Mouse (Mus musculus) embryonic facial prominence, embryonic 12.5 days (tissue): ENCODE data around the gene Elf2. TPM values are rescaled to one million over a fixed set of nuclear protein-coding genes. Genes with fewer than 3 reads are reported as not detected.

ENCODE experiments used
- ATAC-seq: fragments of 200-750 bp; cut with Nextera tagmentation; 2 replicates; pipeline ENCODE4 v1.8.0; 2017; ENCODE audit not compliant: insufficient number of reproducible peaks, insufficient read depth, low FRiP score, low TSS enrichment
- H3K27ac ChIP-seq: fragments of 300-500 bp; sonication (generic); 2 replicates; pipeline ENCODE4 v1.5.1; 2016; ENCODE audit warnings: mild to moderate bottlenecking
- H3K27me3 ChIP-seq: fragments of 300-500 bp; sonication (generic); 2 replicates; pipeline ENCODE4 v1.6.1; 2016; ENCODE audit warnings: mild to moderate bottlenecking, moderate library complexity
- H3K36me3 ChIP-seq: fragments of 300-500 bp; sonication (generic); 2 replicates; pipeline ENCODE4 v1.6.1; 2016; ENCODE audit warnings: mild to moderate bottlenecking
- H3K4me1 ChIP-seq: fragments of 300-500 bp; sonication (generic); 2 replicates; pipeline ENCODE4 v1.6.1; 2016
- H3K4me2 ChIP-seq: fragments of 300-500 bp; sonication (generic); replicated peaks from 2 replicates; pipeline ENCODE4 v1.6.1; 2016; ENCODE audit warnings: mild to moderate bottlenecking, moderate library complexity
- H3K4me3 ChIP-seq: fragments of 300-500 bp; sonication (generic); 2 replicates; pipeline ENCODE4 v1.5.1; 2016; ENCODE audit warnings: mild to moderate bottlenecking
- H3K9ac ChIP-seq: fragments of 300-500 bp; sonication (generic); 2 replicates; pipeline ENCODE4 v1.6.1; 2016; ENCODE audit warnings: mild to moderate bottlenecking, moderate library complexity
- H3K9me3 ChIP-seq: fragments of 300-500 bp; sonication (generic); 2 replicates; pipeline ENCODE4 v1.6.1; 2016; ENCODE audit warnings: mild to moderate bottlenecking, moderate library complexity
- WGBS: fragments of 180-500 bp; shearing (Covaris S2); methylation state at CpG from one replicate; pipeline ENCODE4 v1.1.7; 2016; 5-methylcytosine and 5-hydroxymethylcytosine counted together
- polyA plus RNA-seq: library from polyadenylated mRNA; unstranded; fragments of >200 nt; fragmentation: Nextera tagmentation; extraction: Ambion mirVana; gene quantifications from 2 replicates; pipeline ENCODE4 v1.2.1, GENCODE M21; 2016

Elf2 gene
- polyA plus RNA-seq, 1 experiment from 2014 or later: 54.8 TPM

DNA sequence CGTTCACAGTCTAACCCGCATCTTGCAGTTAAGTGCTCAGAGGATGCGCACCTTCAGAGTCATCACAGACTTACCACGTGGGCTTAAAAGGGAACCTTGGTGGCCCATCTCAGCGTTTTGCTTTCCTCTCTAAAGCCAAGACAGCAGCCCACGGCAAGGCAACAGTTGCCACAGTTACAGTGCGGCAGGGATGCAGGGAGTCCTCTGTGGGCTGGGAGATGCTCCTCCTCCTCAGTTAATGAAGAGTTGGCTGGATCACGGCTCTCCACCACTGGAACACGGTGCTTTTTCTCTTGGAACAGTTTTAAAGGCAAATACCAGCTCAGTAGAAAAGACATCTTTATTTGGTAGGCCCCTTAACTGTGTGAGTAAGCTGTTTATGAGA, 111.7 kb downstream of the Elf2 start:
- WGBS: 89% methylated on average over 9 of the region's 9 CpGs
- no peak overlapping the region for H3K27ac ChIP-seq
- ATAC-seq: no peak

GRCm38 (mm10) chr3:51228038-51228820, 112.2 kb downstream of the Elf2 start:
- H3K9me3 ChIP-seq: no peaks in the 10 kb centered on the region
- H3K27me3 ChIP-seq: no peaks in the 10 kb centered on the region
- no peak overlapping the region for H3K4me3 ChIP-seq
- H3K4me1 ChIP-seq: peaks cover 12% of the 10 kb centered on the region
- no peaks in the 10 kb centered on the region for H3K36me3 ChIP-seq
- WGBS: 81% methylated on average over 10 of the region's 10 CpGs
- no peak overlapping the region for H3K9ac ChIP-seq
- no peak overlapping the region for H3K4me2 ChIP-seq
- H3K27ac ChIP-seq: no peak overlapping the region
- ATAC-seq: no peak

More for the DNA sequence above, 111.7 kb downstream of the Elf2 start:
- Histone ChIP-seq H3K4me3 (no peak overlapping the region), H3K4me1 (peaks cover 9% of the 10 kb centered on the region; the same call in 1 of the 2 replicates), H3K9ac (no peak overlapping the region), H3K36me3 (no peaks in the 10 kb centered on the region), H3K4me2 (no peak overlapping the region), H3K27me3 (no peaks in the 10 kb centered on the region), H3K9me3 (no peaks in the 10 kb centered on the region)

- WGBS: 83% methylated on average over 3 of the region's 3 CpGs
- H3K27ac ChIP-seq: no peak overlapping the region
- no peak overlapping the region for H3K4me2 ChIP-seq
- peaks cover 12% of the 10 kb centered on the region for H3K4me1 ChIP-seq
- no peaks in the 10 kb centered on the region for H3K36me3 ChIP-seq
- no peak for ATAC-seq
- H3K9me3 ChIP-seq: no peaks in the 10 kb centered on the region
- no peak overlapping the region for H3K4me3 ChIP-seq
- H3K27me3 ChIP-seq: no peaks in the 10 kb centered on the region
- no peak overlapping the region for H3K9ac ChIP-seq
Observed at GRCm38 (mm10) chr3:51226601-51227000, 113.9 kb downstream of the Elf2 start.

- peak overlapping the region; percentile 72; the same call in 1 of the 2 replicates for H3K4me2 ChIP-seq
- no peak overlapping the region for H3K27ac ChIP-seq
- no peaks in the 10 kb centered on the region for H3K36me3 ChIP-seq
- no peak for ATAC-seq
- no peaks in the 10 kb centered on the region for H3K27me3 ChIP-seq
- 95% methylated on average over 10 of the region's 10 CpGs for WGBS
- no peaks in the 10 kb centered on the region for H3K9me3 ChIP-seq
- peak overlapping the region; percentile 83; the same call in 1 of the 2 replicates for H3K4me3 ChIP-seq
- no peak overlapping the region for H3K9ac ChIP-seq
- H3K4me1 ChIP-seq: peaks cover 12% of the 10 kb centered on the region
Observed at GRCm38 (mm10) chr3:51225979-51226378, 114.5 kb downstream of the Elf2 start.

DNA sequence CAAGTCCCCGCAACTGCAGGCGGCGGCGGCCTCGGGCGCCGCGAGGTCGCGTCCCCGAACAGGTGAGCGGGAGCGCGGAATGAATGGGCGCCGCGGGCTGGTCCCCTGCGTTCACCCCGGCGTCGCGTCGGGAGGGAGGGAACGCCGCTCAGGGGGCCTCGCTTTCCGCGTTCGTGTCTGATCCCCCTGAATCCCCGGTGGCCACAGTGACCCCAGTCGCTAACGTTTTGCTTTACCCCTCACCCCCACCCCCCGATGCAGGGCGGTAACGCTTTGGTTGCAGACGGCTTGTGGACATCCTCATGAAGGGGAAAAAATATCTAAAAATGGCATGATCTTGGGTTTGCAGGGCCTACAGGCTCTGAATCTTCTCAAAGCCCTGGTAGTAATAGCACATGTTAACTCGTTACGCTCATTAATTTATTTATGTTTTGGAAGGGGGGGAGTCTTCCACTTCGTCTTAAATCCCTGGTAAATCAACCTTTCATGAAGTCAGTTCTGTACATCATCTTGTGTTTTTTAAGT, 115.2 kb downstream of the Elf2 start:
- Histone ChIP-seq H3K4me2 (peak overlapping the region; percentile 72), H3K27me3 (no peaks in the 10 kb centered on the region), H3K27ac (peak overlapping the region; percentile 91), H3K4me3 (peak overlapping the region; percentile 83), H3K9me3 (no peaks in the 10 kb centered on the region), H3K9ac (peak overlapping the region; percentile 84), H3K36me3 (no peaks in the 10 kb centered on the region), H3K4me1 (peaks cover 12% of the 10 kb centered on the region)
- under 1% methylated on average over 39 of the region's 39 CpGs for WGBS
- no peak for ATAC-seq

DNA sequence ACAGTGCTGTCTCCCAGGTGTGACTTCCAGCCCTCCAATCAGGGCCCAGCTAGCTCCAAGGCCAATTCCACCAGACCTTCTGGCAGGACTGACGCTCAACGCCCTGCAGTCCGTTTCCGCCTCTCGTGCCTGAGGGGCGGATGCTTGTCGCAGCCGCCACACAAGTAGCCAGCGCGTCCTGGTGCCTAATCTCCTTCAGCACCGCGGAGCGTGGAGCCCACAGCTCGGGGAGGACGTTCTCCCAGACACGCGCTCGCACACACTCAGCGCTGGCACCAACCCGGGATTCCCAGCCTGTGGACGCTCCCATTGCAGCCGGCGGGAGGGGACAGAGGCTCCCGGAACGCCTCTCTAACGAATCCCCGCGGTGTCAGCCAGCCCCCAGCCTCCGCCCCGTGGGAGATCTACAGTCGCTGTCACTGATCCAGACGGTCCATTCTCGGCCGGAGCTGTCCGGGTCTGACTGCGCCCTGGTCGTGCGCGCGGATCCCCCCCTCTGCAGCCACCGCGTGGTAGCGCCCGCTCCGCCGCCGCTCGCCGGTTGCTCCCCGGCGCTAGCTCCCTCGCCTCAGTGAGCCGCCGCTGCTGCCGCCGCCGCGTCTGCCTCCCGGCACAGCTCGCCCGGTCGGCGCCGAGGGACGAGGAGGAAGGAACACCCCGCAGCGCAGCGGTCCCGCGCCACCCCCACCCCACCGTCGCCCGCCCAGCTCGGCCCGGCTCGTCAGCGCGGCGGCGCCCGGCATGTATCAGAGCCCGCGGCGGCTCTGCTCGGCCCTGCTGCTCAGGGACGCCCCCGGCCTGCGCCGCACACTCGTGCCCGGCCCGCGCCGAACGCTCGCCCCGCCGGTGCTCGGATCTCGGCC, 115.9 kb downstream of the Elf2 start, which contains the start of gene Noct:
Noct (plus strand) TSS at position 85 of the 863 bp plus-strand sequence.
- H3K36me3 ChIP-seq: no peaks in the 10 kb centered on the region
- H3K4me1 ChIP-seq: peaks cover 12% of the 10 kb centered on the region
- H3K9ac ChIP-seq: peak within 1 kb of the TSS; percentile 84
- peak within 1 kb of the TSS; percentile 72 for H3K4me2 ChIP-seq
- no peaks in the 10 kb centered on the region for H3K27me3 ChIP-seq
- ATAC-seq: peak; percentile 86
- under 1% methylated on average over 85 of the region's 100 CpGs for WGBS
- H3K4me3 ChIP-seq: peak within 1 kb of the TSS; percentile 83
- no peaks in the 10 kb centered on the region for H3K9me3 ChIP-seq
- peak within 1 kb of the TSS; percentile 91 for H3K27ac ChIP-seq

DNA sequence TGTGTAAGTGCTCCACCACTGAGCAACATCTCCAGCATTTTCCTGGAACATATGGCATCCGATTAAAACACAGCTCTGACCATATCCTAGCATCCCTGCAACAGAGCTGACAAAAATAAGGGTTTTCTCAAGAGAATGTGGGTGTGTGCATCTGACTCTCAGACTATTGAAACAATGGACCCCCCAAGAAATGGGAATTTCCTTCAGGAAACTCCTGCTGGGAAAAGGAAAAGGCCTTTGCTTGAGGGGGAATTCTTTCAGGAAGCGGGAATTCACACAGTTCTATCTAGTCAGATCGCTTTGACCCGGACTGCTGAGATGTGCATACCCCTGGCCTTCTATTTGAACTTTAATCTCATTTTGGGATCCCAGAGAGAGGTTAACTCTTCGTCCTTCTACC, 116.9 kb downstream of the Elf2 start:
- peak overlapping the region; percentile 72 for H3K4me2 ChIP-seq
- no peak overlapping the region for H3K9ac ChIP-seq
- H3K36me3 ChIP-seq: no peaks in the 10 kb centered on the region
- H3K27me3 ChIP-seq: no peaks in the 10 kb centered on the region
- no peak for ATAC-seq
- no peak overlapping the region for H3K27ac ChIP-seq
- 12% methylated on average over 5 of the region's 5 CpGs for WGBS
- H3K4me3 ChIP-seq: peak overlapping the region; percentile 83; the same call in 1 of the 2 replicates
- no peaks in the 10 kb centered on the region for H3K9me3 ChIP-seq
- peaks cover 12% of the 10 kb centered on the region for H3K4me1 ChIP-seq

- ATAC-seq: no peak
- no peak overlapping the region for H3K4me3 ChIP-seq
- no peak overlapping the region for H3K9ac ChIP-seq
- no peak overlapping the region for H3K4me2 ChIP-seq
- no peaks in the 10 kb centered on the region for H3K36me3 ChIP-seq
- no peaks in the 10 kb centered on the region for H3K9me3 ChIP-seq
- H3K27ac ChIP-seq: no peak overlapping the region
- peaks cover 12% of the 10 kb centered on the region for H3K4me1 ChIP-seq
- H3K27me3 ChIP-seq: no peaks in the 10 kb centered on the region
- WGBS: 42% methylated on average over 10 of the region's 10 CpGs
Observed at GRCm38 (mm10) chr3:51222834-51223460, 117.5 kb downstream of the Elf2 start.

- no peaks in the 10 kb centered on the region for H3K9me3 ChIP-seq
- H3K4me1 ChIP-seq: peaks cover 12% of the 10 kb centered on the region
- H3K27me3 ChIP-seq: no peaks in the 10 kb centered on the region
- H3K4me2 ChIP-seq: no peak overlapping the region
- H3K4me3 ChIP-seq: no peak overlapping the region
- no peak overlapping the region for H3K27ac ChIP-seq
- whole genome bisulfite sequencing: 84% methylated on average over 6 of the region's 6 CpGs
- no peak overlapping the region for H3K9ac ChIP-seq
- no peaks in the 10 kb centered on the region for H3K36me3 ChIP-seq
- no peak for ATAC-seq
Observed at GRCm38 (mm10) chr3:51222302-51222701, 118.2 kb downstream of the Elf2 start.

- no peak overlapping the region for H3K27ac ChIP-seq
- ATAC-seq: no peak
Observed at GRCm38 (mm10) chr3:51221847-51222246, 118.6 kb downstream of the Elf2 start.

DNA sequence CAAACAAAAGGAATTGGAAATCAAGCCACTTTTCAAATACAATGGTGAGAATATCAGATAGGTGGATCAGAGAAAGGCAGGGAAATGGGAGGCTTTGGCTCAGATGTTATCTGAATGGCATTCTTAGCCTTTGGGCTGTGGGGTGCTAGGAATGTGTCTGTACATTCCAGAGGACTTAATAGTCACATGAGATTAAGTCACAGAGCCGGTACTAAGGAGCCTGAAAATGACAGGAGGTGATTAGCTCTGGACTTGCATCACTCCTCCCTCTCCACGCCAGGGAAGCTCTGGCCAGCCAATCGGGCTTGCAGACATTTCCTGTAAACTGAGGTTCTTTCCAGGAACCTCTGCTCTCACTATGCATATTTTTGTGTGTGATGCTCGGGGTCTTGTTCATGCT, 119.6 kb downstream of the Elf2 start:
- no peak overlapping the region for H3K9ac ChIP-seq
- no peak overlapping the region for H3K4me3 ChIP-seq
- H3K4me2 ChIP-seq: no peak overlapping the region
- no peak overlapping the region for H3K27ac ChIP-seq
- H3K4me1 ChIP-seq: peaks cover 9% of the 10 kb centered on the region; the same call in 1 of the 2 replicates
- 43% methylated on average over 4 of the region's 4 CpGs for WGBS
- H3K27me3 ChIP-seq: no peaks in the 10 kb centered on the region
- no peaks in the 10 kb centered on the region for H3K9me3 ChIP-seq
- no peak for ATAC-seq
- no peaks in the 10 kb centered on the region for H3K36me3 ChIP-seq

More at GRCm38 (mm10) chr3:51221847-51222246, 118.6 kb downstream of the Elf2 start:
- Histone ChIP-seq H3K4me2 (no peak overlapping the region), H3K9me3 (no peaks in the 10 kb centered on the region), H3K27me3 (no peaks in the 10 kb centered on the region), H3K9ac (no peak overlapping the region), H3K4me3 (no peak overlapping the region), H3K36me3 (no peaks in the 10 kb centered on the region), H3K4me1 (peaks cover 12% of the 10 kb centered on the region)
- WGBS: 77% methylated on average over 8 of the region's 8 CpGs
